Mouse (Mus musculus) spleen, embryonic (tissue): Measurements from ENCODE around the gene Mtpn.

Source experiments
- CTCF ChIA-PET: fragments of 350-600 bp; sonication (Branson Sonifier 250); formaldehyde crosslinking; loops from one replicate; lab custom pipeline; 2022; lab: Charles Lee

Mtpn gene

DNA sequence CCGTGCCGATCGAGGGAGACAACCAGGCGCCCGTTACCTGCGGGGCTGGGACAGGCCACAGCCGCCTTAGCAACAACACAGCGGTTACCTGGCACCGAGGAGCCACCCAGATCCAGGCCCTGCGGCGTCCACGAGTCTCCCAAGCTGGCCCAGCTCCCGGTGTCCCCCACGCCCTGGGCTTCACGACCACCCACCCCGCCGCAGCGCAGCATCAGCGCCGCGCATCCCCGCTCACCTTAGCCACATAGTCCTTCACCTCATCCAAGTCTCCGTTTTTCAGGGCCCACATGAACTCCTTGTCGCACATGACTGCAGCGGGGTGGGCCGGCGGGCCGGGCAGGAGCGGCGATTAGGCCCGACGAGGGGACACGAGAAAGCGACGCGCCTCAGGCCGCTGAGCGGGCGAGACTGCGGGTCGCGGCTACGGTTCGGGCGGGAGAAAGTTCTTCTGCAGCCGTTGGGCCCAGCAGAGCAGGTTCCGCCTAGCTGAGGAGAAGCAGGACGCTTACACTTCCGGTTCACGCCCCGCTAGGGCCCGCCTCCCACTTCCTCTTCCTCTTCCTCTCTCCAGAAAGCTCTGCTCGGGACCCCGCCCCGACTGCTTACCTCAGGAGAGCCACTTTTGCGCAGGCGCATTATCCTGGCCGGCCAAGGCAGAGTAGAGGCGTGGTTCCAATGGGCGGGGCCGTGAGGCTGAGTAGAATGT lies at the start of gene Mtpn:
Gene Mtpn, minus strand, starts transcription at position 585 of the 706 bp plus-strand sequence.
- CTCF ChIA-PET: no interaction called here

DNA sequence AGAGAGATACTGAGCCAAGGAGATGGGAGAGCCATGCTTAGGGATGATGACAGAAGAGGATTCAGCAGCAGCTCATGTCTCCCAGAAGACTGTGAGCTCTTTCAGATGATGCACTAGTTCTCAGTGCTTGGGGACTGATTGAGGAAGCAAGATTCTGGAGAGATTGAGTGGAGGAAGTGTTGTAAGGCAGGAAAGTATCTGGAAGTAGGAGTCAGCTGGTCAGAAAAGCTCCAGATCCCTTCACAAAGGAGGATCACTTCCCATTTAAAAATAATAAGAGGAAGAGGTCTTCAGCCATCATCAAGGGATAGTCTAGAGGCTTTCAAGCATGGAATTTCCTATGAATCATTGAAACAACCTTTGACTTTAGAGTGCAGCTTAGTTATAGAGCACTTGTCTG lies 29.0 kb upstream of the Mtpn start:
- CTCF ChIA-PET: interaction anchor here (0.7 kb wide), 1 partner anchor 188 kb away, joined by 3 read pairs; no protein-coding TSS in a partner anchor

DNA sequence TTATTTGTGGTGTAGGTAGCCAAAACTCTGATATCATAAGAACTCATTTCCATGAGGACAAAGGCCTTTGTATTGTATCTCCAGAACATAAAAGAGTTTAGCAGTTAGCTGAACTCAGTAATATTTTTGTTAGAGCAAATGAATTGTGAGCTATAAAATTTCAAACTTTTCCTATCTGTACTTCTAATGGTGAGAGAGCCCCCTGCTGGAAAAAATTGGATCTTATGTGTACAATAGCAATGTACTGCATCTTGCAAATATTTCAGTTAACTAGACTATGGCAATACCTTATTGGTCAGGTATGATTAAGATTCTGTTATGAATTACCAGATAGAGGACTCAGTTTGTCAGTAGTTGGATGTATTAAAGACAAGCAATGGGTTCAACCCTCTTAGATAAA lies 28.1 kb upstream of the Mtpn start:
- CTCF ChIA-PET: interaction anchor here (1.4 to 1.5 kb wide), 2 partner anchors 187 to 188 kb away, joined by 5 to 7 read pairs; no protein-coding TSS in a partner anchor

DNA sequence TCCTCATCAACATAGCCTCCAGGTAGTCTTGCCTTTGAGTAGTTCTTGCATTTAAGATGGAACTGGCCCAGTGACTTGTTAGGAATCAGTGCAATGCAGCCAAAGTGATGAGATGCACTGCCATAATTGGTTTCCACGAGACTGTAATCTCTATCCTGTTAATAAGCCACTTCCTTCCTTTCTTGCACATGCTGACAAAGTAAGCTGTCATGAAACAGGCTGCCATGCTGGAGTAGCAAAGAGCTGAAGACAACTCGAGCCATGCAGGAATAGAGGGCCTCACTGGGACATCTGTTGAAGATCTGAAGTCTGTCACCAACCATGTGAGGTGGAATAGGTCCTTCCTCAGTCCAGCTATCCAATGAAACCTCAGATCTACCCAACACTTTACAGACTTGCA lies 20.3 kb upstream of the Mtpn start:
- CTCF ChIA-PET: no interaction called here

DNA sequence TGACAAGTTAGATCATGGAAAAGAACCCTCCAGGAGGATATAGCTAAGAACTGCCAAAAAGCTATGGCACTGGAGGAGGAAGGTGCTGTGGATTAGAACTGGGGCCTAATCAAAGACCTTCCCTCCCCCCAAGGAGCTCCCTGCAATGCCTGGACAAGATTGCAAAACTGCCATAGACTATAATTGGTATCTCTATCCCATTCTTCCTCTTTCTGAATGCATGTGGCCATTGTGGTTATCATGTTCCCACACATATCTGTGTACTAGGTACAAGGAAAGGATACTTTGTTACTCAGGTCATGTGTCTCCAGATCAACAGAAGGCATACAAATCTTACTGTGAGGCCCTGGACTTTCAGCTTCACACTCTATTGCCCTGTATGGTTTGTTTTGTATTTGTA lies 4.7 kb upstream of the Mtpn start:
- CTCF ChIA-PET: no interaction called here

DNA sequence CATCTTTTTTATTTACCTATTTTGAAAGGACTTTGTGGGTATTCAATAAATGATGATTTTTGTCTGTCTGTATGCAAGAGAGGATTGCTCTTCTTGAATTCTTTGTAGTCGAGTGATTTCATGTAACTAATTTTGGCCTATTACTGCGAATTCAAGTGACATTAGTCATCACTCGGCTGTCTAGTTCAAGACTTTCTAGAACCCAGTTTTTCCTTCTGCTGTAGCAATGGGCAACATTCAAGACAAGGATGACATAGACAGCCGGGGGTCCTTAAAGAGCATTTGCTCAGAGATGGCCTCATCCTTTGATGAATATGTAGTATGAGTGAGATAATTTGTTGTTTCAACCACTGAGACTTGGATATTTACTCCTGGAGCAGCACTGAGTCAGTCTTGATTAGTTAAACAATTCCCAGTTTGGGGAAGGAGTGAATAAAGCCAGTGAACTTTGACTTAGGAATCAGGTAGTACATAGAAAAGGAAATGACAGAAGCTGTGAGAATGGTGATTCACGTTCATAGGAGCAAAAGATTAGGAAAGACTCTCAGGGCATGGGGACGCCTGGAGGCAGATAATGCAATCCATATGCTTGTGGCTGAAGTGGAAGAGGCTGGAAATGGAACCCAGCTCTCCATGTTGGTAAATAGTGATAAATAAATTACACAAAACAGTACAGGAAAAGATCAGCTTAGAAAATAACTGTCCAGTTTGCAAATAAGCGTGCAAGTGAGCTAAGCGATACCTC lies 3.1 kb upstream of the Mtpn start:
- CTCF ChIA-PET: no interaction called here

DNA sequence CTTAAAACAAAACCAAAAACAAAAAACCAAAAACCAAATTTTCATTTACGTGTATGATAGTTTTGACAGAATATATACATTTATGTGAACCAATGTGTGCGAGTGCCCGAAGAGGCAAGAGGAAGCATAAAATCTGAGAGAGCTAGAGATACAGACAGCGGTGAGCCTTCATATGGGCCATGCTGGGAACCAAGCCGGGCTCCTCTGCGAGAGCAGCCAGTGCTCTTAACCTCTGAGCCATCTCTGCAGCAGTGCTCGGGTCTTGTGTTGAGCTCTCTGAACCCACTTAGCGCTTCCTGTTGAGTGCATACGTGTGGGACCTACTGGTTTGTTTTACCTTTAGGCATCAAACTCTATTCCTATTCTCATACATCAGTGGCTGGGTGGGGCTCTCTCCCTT lies 689 bp upstream of the Mtpn start:
- CTCF ChIA-PET: interaction anchor here (0.5 kb wide), 1 partner anchor 161 kb away, joined by 3 read pairs; no protein-coding TSS in a partner anchor

DNA sequence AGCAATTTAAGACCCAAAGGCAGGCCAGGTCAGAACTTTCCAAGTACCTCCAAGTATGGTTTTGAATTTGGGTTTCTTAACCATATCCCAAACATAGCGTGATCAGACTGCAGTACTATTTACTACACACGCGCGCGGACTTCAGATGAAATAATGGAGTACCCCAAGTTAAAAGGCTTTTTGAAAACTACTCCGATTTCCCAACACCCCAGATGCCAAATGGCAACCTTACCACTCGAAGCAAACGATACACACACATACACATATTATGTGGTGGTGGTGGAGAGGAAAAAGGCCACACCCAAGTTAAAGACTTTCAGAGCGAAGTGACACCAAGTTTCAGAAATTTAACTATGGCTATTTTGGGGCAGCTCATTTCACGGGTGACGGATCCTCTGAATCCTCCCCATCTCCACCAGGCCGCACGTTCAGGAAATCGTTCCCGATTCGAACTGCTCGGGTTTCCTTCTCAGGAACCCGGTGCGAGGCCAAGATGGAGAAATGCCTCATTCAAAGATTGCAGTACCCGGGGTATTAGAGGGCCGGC lies 858 bp downstream of the Mtpn start:
- CTCF ChIA-PET: no interaction called here

DNA sequence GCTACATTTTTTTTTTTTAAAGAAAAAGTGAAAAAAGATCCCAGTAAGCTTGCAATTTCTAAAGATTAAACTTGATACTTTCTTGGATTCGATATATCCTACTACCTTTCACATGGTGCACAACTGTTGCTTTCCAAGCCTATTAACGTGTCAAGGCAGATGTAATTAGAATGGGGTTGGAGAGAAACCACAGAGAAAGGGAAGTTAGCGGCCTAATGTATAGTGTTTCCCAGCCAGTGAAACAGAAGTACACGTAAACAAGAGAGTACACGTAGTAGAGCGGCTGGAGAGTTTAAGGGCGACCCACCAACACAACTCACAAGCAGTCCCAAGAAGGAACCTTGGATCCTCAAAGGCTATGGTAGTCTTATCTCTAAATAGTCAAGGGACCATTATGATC lies 3.7 kb downstream of the Mtpn start:
- CTCF ChIA-PET: no interaction called here

DNA sequence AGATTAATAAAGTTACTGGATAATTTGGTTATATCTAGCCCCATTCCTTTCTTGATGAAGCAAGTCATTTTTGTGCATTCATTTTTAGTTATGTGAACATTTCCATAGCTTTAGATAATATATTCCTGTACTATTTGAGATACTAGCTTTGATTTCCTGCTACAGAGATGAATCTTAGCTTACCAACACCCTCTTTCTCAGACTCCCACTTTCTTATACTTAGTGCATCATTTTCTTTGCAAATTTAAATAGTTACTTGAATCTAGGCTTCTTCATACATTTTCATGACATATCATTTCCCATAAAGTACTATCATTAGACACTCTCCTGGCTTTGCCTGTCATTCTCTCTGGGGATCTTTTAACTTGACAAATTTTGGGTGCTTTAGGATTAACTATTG lies 26.3 kb downstream of the Mtpn start:
- CTCF ChIA-PET: interaction anchor here (0.6 kb wide), 1 partner anchor 24 kb away, joined by 7 read pairs; no protein-coding TSS in a partner anchor

DNA sequence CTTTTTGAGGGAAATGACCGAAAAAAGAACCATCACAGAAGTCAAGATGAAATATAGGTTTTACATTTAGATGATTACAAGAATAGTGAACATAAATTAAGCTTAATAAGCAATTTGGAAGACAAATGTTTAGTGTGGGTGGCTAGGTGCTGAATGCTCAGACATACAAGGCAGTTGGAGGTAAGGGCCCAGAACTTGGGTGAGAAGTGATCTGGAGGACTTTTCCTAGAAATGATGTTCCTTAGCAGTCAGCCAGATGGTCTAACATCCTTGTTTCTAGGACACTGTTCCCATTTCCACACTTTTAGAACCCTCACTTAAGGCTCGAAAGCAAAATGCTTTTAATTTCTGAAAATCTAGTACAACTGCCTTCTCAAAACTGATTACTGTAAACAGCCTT lies 34.9 kb downstream of the Mtpn start:
- CTCF ChIA-PET: no interaction called here

DNA sequence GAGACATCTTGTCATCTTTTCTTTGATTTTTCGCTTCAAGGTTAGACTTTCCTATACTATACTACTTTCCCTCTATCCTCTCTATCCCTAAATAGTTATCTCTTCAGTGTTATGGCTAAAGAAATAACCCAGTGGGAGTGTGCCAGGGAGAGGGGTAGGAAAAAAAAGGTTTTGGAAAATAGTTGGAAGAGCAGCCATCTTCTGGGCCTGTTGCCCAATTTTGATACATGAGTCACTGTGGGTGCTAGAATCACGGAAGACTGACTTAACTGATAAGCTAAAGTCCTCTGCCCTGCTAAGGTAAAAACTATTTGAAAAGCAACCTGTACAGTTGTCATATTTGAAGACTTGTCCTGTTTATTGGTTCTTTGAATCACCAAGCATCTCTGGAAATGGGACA lies 36.8 kb downstream of the Mtpn start:
- CTCF ChIA-PET: no interaction called here

DNA sequence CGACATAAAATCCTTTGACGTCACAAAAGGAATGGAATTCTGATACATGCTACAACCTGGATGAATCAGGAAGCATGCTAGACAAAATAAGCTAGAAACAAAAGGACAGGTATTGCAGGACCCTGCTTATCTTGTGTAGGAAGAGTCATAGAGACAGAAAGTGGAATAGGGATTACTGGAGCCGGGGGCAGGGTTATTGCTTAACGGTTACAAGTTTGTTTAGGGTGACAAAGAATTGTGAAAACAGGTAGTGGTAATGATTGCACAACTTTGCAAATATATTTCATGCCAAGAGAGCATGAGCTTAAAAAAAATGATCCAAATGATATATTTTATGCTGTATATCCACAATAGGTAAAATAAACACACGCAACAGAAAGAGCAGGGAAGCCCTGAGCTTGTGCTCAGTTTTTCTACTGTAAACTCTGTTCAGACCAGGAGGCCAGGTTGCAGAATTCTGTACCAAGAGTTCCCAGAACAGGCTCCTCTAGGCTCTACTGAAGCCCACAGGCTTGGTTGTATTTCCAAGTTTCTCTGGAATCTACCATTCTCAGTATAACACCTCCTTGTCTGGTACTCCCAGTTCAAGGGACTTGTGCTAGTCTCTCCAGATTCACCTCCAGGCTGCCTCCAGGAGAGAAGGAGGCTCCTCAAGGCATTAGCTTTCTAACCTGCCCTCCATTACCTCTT lies 39.6 kb downstream of the Mtpn start:
- CTCF ChIA-PET: interaction anchor here (0.6 kb wide), 1 partner anchor 121 kb away, joined by 3 read pairs; no protein-coding TSS in a partner anchor

DNA sequence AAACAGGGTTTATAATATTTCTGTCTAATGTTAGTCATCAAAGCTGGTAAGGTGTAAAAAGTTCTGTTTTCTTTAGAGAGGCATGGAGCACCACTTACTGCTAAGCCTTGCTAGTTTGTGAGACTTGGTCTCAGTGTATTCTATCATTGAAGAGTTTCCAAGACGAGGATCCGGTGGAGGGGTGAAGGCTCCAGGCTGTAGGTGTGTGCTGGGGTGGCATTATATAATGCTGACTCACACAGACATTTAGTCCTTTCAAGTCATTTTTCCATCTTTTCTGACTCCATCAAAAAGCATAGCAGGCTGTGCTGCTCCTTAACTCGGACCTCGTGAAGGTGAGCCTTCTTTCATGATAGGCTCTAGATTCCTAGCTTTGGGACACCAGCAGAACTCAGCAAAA lies 42.3 kb downstream of the Mtpn start:
- CTCF ChIA-PET: no interaction called here

DNA sequence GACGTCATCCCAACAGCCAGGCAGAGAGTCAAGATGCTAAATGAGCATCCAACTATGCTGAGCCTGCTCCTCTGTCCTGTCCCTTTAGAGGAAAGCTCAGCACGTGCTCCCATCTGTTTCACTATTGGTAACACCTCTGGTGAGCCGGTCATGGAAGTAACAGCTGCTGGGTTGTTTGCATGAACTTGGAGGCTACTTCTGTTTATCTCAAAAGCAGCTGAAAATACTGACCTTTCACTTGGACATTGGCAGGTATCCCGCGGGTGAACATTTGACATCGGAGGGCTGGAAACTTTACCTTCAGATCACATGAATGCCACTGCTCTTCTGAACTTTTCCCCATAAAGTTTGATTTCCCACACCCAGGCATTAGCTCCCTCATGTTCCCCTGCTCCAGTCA lies 45.8 kb downstream of the Mtpn start:
- CTCF ChIA-PET: no interaction called here

DNA sequence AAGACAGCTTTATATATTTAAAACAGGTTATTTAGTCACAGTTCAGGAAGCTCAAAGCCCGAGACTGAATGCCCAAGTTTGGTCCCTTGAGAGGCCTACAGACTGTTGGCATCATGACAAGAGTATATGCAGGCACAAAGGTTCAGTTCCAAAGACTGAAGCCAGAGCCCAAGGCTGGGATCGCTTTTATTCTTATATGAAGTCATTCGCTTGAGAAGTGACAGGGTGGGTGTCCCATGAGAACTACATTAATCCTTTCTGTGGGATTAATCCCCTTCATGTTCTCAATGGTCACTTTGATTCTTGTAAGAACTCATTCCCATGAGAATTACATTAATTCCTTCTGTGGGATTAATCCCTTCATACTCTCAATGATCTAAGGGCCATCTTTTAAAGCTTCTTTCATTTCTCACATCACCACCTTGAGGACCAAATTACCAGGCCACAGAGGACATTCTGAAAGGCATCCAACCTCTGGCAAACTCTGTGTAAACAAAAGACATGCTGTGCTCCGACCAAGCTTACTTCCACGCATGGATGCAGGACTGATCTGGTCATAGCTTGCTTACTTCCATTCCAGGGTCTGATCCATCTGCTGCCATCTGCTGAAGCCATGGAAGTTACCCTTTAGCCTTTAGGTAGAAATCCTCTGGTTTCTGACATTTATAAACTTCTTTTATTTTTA lies 59.9 kb downstream of the Mtpn start:
- CTCF ChIA-PET: no interaction called here

DNA sequence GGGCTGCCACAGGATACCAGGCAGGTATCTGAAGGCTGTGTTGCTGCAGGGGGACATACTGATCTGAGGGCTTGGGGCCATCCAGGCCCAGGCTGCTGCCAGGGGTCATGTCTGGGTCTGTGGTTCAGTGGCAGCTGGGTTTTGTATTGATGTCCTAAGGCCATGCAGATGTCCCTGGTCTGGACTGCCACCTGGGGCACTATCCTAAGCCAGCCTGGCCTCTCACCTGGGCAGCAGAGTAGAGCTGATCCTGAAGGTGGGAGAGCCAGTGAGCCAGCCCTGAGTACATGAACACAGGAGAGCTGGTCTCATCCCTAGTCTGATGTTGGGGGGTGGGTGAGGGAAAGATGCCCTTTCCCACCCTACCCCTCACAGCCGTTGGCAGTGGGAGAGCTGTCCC lies 62.9 kb downstream of the Mtpn start:
- CTCF ChIA-PET: no interaction called here

DNA sequence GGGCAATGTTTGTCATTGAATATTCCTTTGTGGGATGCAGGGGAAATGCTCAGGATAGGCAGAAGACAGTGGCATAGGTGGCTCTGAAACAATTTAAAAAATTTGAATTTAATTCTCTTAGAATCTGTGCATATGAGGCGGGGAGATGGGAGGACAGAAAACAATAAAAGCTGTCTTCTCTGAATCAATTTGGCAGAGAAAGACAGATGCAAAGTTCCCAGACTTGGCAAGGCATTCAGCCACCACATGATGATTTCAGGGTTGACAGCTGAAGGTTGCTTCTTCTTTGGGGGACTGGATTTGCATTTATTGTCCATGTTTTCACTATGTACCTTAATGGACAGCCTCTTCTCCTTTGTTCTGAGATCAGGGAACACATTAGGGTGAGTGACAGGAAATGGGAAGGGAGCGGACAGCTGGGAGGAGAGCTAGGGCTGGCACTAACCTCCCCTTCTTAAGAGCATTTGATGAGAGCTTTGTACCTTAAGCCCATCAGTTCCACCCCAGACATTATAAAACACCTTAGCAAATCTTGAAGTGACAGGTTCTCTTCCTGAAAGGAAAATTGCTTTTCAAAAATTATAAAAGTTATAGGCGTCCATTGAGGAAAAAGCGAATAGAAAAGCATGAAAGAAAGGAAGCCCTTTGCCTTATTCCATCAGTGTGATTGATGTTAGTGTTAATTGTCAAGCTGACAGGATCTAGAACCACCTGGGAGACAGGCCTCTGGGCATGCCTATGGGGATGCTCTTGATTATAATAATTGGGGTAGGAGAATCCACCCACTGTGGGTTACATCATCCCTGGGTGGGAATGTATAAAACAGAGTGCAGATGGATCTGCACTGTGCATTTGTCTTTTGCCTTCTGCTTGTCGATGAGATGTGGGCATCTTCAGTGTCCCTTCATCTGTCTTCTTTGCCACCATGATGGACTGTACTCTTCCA lies 76.0 kb downstream of the Mtpn start:
- CTCF ChIA-PET: no interaction called here

DNA sequence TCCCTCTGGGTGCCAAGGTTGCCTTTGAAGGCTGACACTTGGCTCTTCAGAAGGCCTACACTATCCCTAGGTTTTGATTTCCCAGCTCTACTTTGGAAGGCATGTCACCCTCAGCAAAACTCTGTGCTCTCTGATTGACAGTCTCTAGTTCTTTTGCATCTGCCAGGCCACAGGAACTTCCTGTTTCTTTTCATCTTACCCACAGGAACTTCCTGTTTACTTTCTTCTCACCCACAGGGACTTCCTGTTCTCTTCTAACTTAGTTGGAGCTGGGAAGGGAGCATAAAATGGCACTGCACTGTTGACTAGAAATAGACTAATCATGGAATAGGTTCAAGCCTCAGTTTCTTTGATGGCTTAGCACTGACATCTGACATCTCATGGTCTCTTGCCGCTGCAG lies 77.2 kb downstream of the Mtpn start:
- CTCF ChIA-PET: no interaction called here
